Mouse (Mus musculus) C2C12 (cell line): Measurements from ENCODE around the gene Fbxw11.

Experiments
- CTCF ChIP-seq: IDR thresholded peaks from one replicate; pipeline ENCODE4 v1.5.1; 2011; ENCODE audit not compliant: control insufficient read depth, insufficient read depth, insufficient read length
- FOSL1 ChIP-seq: IDR thresholded peaks from one replicate; pipeline ENCODE4 v1.8.0; 2011; ENCODE audit warnings: mild to moderate bottlenecking, low read length; ENCODE audit not compliant: poor library complexity, insufficient read depth, severe bottlenecking
- MYOG ChIP-seq: IDR thresholded peaks from one replicate; pipeline ENCODE4 v1.6.1; 2011; ENCODE audit not compliant: control insufficient read depth, insufficient read length; ENCODE audit errors: extremely low read depth

DNA sequence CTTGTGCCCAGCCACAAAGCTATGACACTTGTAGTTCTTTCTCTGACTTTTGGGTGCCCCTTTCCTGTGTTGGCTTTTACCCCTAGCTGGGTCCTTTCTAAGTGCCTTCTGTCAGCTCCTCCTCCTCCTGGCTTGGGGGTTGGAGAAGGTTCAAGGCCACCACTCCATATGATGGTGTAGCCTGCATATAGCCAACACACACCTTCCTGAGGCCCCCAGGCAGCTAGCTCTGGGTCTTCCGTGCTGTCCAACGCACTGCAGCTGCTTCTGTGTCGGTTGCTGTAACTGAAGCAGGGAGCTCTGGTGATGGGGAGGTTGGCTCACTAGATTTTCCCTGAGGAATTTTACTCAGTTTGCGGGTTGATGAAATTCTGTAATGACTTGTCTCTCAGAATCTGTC lies 37.9 kb upstream of the Fbxw11 start:
- no peak for TF ChIP-seq MYOG
- TF ChIP-seq FOSL1 = no peak
- no peak for TF ChIP-seq CTCF
